Mouse (Mus musculus) lung, postnatal 0 days (tissue): ENCODE measurements around the gene Zfp710.

ENCODE experiments used
- CTCF ChIP-seq: IDR thresholded peaks from 2 replicates; pipeline ENCODE4 v1.5.1; 2016; ENCODE audit warnings: antibody characterized with exemption, mild to moderate bottlenecking
- EP300 ChIP-seq: IDR thresholded peaks from 2 replicates; pipeline ENCODE4 v1.6.1; 2016; ENCODE audit warnings: antibody characterized with exemption, mild to moderate bottlenecking, control low read depth

GRCm38 (mm10) chr7:80014826-80015755 lies 9.5 kb upstream of the Zfp710 start:
- no peak for TF ChIP-seq CTCF
- TF ChIP-seq EP300: no peak
